Mouse (Mus musculus) E14TG2a.4 (cell line): ENCODE results near the gene Foxp1.

Experiments
- CTCF ChIP-seq: conservative IDR thresholded peaks from 2 replicates; pipeline ENCODE4 v1.5.1; 2014; ENCODE audit warnings: low read length
- NANOG ChIP-seq: IDR thresholded peaks from 2 replicates; pipeline ENCODE4 v1.6.1; 2014; ENCODE audit warnings: borderline replicate concordance, low read length, mixed read lengths
- POU5F1 ChIP-seq: IDR thresholded peaks from 2 replicates; pipeline ENCODE4 v1.6.1; 2014; ENCODE audit warnings: low read length, borderline replicate concordance

DNA sequence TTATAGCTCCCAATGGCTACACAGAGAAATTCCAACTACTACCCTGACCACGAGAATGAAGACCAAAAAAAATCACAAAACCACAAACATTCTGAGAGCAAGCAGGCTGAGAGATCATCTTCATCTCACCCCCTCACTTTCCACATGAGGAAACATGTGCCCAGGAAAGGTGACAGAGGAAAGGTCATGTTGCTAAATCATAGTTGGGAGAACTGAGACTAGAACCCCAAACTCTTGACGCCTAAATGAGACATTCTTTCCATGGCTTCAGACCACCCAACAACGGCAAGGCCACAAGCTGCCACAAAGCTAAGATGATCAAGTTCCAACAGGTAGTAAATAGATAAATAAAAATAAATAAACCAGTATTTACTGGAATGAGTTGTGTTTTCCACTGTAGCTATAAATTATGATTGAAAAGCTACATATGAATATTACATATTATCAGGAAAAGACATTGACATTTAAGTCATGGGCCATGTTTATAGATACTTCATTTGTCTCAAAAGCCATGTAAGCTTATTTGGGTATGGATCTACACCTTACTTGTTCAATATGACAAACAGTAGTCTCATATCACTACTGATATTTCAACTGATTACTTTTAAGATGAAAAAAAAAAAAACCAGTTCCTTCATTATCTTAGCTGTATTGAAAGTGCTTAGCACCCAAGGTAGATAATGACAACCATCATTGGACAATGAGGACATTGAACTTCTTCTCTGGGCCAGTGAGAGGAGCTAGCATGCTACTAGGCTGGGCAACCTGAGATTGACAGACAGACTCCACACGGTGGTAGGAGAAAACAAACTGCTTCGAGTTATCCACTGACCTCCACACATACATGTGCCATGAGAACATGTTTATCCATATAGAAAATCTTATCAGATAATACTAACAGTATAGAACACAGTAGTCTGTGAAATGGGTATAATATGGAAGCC lies 476.4 kb downstream of the Foxp1 start:
- TF ChIP-seq CTCF (no peak), NANOG (no peak), POU5F1 (no peak)
